Mouse (Mus musculus) gastrocnemius, postnatal 25 days (tissue): ENCODE measurements around the gene Raly. TPM values are rescaled to one million over a fixed set of nuclear protein-coding genes. Genes with fewer than 3 reads are reported as not detected.

Experiments used
- total RNA-seq, 2 experiments: library from RNA; stranded (reverse); gene quantifications; 1 replicate in 1 of 2; 2 replicates in 1 of 2; pipeline ENCODE4 v1.2.3; 2021

Gene Raly
- total RNA-seq, 2 experiments from 2014 or later, result 64.6 to 69.4 TPM

Other genes starting within 250 kb of the Raly start
- not detected for gene 1700003F12Rik, start 244.0 kb upstream of the Raly start, total RNA-seq
- gene Actl10, start 239.3 kb upstream of the Raly start, total RNA-seq, result not detected
- 1 to 10 TPM in 1 of 2 experiments, under 1 TPM in 1; 0.69 to 1.4 TPM for gene Necab3, start 232.2 kb upstream of the Raly start, total RNA-seq
- 1 to 10 TPM in 1 of 2 experiments, under 1 TPM in 1; 0.87 to 1.8 TPM for gene E2f1, start 221.2 kb upstream of the Raly start, total RNA-seq
- 10 to 100 TPM; 12.6 to 14.9 TPM for gene Pxmp4, start 187.4 kb upstream of the Raly start, total RNA-seq
- 1 to 10 TPM; 2.2 to 2.5 TPM for gene Zfp341, start 177.8 kb upstream of the Raly start, total RNA-seq
- gene 4930519P11Rik, start 177.7 kb upstream of the Raly start, total RNA-seq, result not detected
- gene Chmp4b, start 139.4 kb upstream of the Raly start, total RNA-seq, result 100 to 1,000 TPM; 102 TPM
- gene Gm14214, start 21.1 kb upstream of the Raly start, total RNA-seq, result not detected
- gene a, start 306 bp downstream of the Raly start, total RNA-seq, result not detected
- 100 to 1,000 TPM in 1 of 2 experiments, 10 to 100 TPM in 1; 95.7 to 102 TPM for gene Eif2s2, start 101.8 kb downstream of the Raly start, total RNA-seq
- not detected for gene Gm14226, start 227.2 kb downstream of the Raly start, total RNA-seq